Mouse (Mus musculus) CH12.LX (cell line): ENCODE data around the gene Mapkapk5. TPM values are rescaled to one million over a fixed set of nuclear protein-coding genes. Genes with fewer than 3 reads are reported as not detected.

Experiments used
- DNase-seq: peaks from one replicate; pipeline ENCODE4 v3.0.0-alpha.2; 2013; ENCODE audit errors: extremely low read depth
- H3K27ac ChIP-seq: 2 replicates; pipeline ENCODE4 v1.5.1; 2012; ENCODE audit warnings: low read depth, mild to moderate bottlenecking, control low read depth, moderate library complexity; ENCODE audit not compliant: insufficient read depth
- H3K27me3 ChIP-seq: replicated peaks from 2 replicates; pipeline ENCODE3; 2012; ENCODE audit warnings: inconsistent platforms
- H3K36me3 ChIP-seq, 2 experiments: replicated peaks in 1 of 2; 2 replicates each; pipeline versions ENCODE3 to v1.6.1; 2012; ENCODE audit warnings: inconsistent platforms in 1 of 2, low read length in 1 of 2, mild to moderate bottlenecking in 1 of 2, mixed read lengths in 1 of 2, moderate library complexity in 1 of 2; ENCODE audit not compliant: control insufficient read depth in 1 of 2, insufficient read depth in 1 of 2
- H3K4me1 ChIP-seq, 2 experiments: 2 replicates each; pipeline ENCODE4 v1.6.1; 2012; ENCODE audit warnings: inconsistent platforms in 1 of 2, moderate library complexity in 1 of 2; ENCODE audit not compliant: insufficient read depth in 2 of 2, control insufficient read depth in 1 of 2
- H3K4me2 ChIP-seq: 2 replicates; pipeline ENCODE4 v1.6.1; 2012; ENCODE audit warnings: low read depth, mild to moderate bottlenecking, control low read depth; ENCODE audit not compliant: poor library complexity, insufficient read depth, severe bottlenecking
- H3K4me3 ChIP-seq, 3 experiments: fragments of 150-350 bp in 1 of 3; sonication (generic) in 1 of 3; replicated peaks in 1 of 3; 2 replicates each; pipeline versions ENCODE3 to v1.5.1; 2011 to 2012; ENCODE audit warnings: low read depth in 2 of 3, low read length in 2 of 3, mild to moderate bottlenecking in 2 of 3, moderate library complexity in 2 of 3, control low read depth in 1 of 3, improper control_type of control experiment in 1 of 3, inconsistent platforms in 1 of 3, mixed read lengths in 1 of 3; ENCODE audit not compliant: poor library complexity in 1 of 3
- H3K79me2 ChIP-seq: replicated peaks from 2 replicates; pipeline ENCODE4 v1.6.1; 2012; ENCODE audit warnings: mild to moderate bottlenecking, moderate library complexity; ENCODE audit not compliant: control insufficient read depth, poor library complexity, insufficient read depth, severe bottlenecking; ENCODE audit errors: extremely low read depth
- H3K9ac ChIP-seq: 2 replicates; pipeline ENCODE4 v1.6.1; 2012; ENCODE audit warnings: low read depth, mild to moderate bottlenecking, control low read depth, moderate library complexity; ENCODE audit not compliant: insufficient read depth
- H3K9me3 ChIP-seq: replicated peaks from 2 replicates; pipeline ENCODE3; 2012; ENCODE audit warnings: low read length, inconsistent platforms, mixed read lengths
- CHD1 ChIP-seq: IDR thresholded peaks from 2 replicates; pipeline ENCODE4 v1.6.1; 2012; ENCODE audit warnings: low read depth, low read length, improper control_type of control experiment, inconsistent platforms
- CTCF ChIP-seq, 2 experiments: IDR thresholded peaks in 1 of 2; conservative IDR thresholded peaks in 1 of 2; 2 replicates each; pipeline ENCODE4 v1.5.1; 2011 to 2012; ENCODE audit warnings: low read depth in 2 of 2, low read length in 2 of 2, improper control_type of control experiment in 1 of 2, inconsistent platforms in 1 of 2, mild to moderate bottlenecking in 1 of 2, moderate library complexity in 1 of 2
- IRF4 ChIP-seq: IDR thresholded peaks from 2 replicates; pipeline ENCODE4 v1.6.1; 2014; ENCODE audit warnings: low read depth, mild to moderate bottlenecking, inconsistent platforms, low read length, improper control_type of control experiment
- MXI1 ChIP-seq: IDR thresholded peaks from 2 replicates; pipeline ENCODE4 v1.6.1; 2011; ENCODE audit warnings: mild to moderate bottlenecking, low read depth, low read length, improper control_type of control experiment
- RAD21 ChIP-seq: IDR thresholded peaks from 2 replicates; pipeline ENCODE4 v1.6.1; 2011; ENCODE audit warnings: low read depth, mild to moderate bottlenecking, low read length, improper control_type of control experiment, moderate library complexity
- RCOR1 ChIP-seq: conservative IDR thresholded peaks from 2 replicates; pipeline ENCODE4 v1.6.1; 2012; ENCODE audit warnings: low read depth, mild to moderate bottlenecking, inconsistent platforms, low read length, improper control_type of control experiment
- SMC3 ChIP-seq: IDR thresholded peaks from 2 replicates; pipeline ENCODE4 v1.6.1; 2011; ENCODE audit warnings: low read depth, low read length, improper control_type of control experiment
- TCF12 ChIP-seq: IDR thresholded peaks from 2 replicates; pipeline ENCODE4 v1.6.1; 2014; ENCODE audit warnings: low read depth, mild to moderate bottlenecking, inconsistent platforms, low read length, improper control_type of control experiment
- ZC3H11A ChIP-seq: IDR thresholded peaks from 2 replicates; pipeline ENCODE4 v1.6.1; 2012; ENCODE audit warnings: low read depth, mild to moderate bottlenecking, inconsistent platforms, low read length, improper control_type of control experiment
- dilution Hi-C: fragments of 300-500 bp; cut with MboI; formaldehyde crosslinking; loops from 2 replicates; pipeline ENCODE4 v1.14.3; 2020; ENCODE audit warnings: low sequenced_read_pairs; ENCODE audit not compliant: extremely low pct_unique_long_range_greater_than_20kb, extremely low pct_ligation_motif_present
- in situ Hi-C: fragments of 300-500 bp; cut with MboI; formaldehyde crosslinking; loops from 3 replicates; pipeline ENCODE4 v1.14.3; 2019; ENCODE audit warnings: low sequenced_read_pairs, low pct_ligation_motif_present, low pct_unique_long_range_greater_than_20kb, mixed read lengths
- polyA plus RNA-seq: library from polyadenylated mRNA; unstranded; fragments of >175 nt; gene quantifications from 2 replicates; pipeline ENCODE4 v1.2.1, GENCODE M21; 2012; ENCODE audit warnings: low read depth; ENCODE audit not compliant: insufficient read length
- total RNA-seq, 2 experiments: library from RNA; depleted of rRNA; stranded (reverse); fragments of 300-350 nt in 1 of 2; fragments of >200 nt in 1 of 2; gene quantifications; 2 replicates each; pipeline ENCODE4 v1.2.3; 2012 to 2014

Gene Mapkapk5
- total and polyA plus RNA-seq, 3 experiments = 48.3 to 84.8 (median 82.9) TPM

- Histone ChIP-seq H3K36me3 (no peaks in the 10 kb centered on the region), H3K27ac (no peak overlapping the region), H3K79me2 (no peaks in the 10 kb centered on the region), H3K4me2 (no peak overlapping the region), H3K27me3 (no peaks in the 10 kb centered on the region), H3K9ac (no peak overlapping the region), H3K4me3 (no peak overlapping the region), H3K9me3 (no peaks in the 10 kb centered on the region), H3K4me1 (no peaks in the 10 kb centered on the region)
- TF ChIP-seq TCF12 (no peak), MXI1 (no peak)
- DNase-seq = no peak
- in situ Hi-C loops (loop anchor here (5.0 kb wide), 1 partner anchor 34 kb away; no protein-coding TSS in a partner anchor), dilution Hi-C loops (no loop called here)
Measured at GRCm38 (mm10) chr5:121493305-121493704, 52.4 kb downstream of the Mapkapk5 start.

- Histone ChIP-seq H3K4me1 (no peaks in the 10 kb centered on the region), H3K79me2 (no peaks in the 10 kb centered on the region), H3K9ac (no peak overlapping the region), H3K36me3 (no peaks in the 10 kb centered on the region), H3K27ac (no peak overlapping the region), H3K4me3 (no peak overlapping the region), H3K4me2 (no peak overlapping the region)
- no peak for DNase-seq
- no peak for TF ChIP-seq RCOR1
- TF ChIP-seq, all 38 proteins: peak for 0
- Histone ChIP-seq H3K9me3 (no peaks in the 10 kb centered on the region), H3K27me3 (no peaks in the 10 kb centered on the region)
- dilution Hi-C loops = no loop called here
- in situ Hi-C loops = no loop called here
Measured at GRCm38 (mm10) chr5:121484801-121485200, 60.9 kb downstream of the Mapkapk5 start.

DNA sequence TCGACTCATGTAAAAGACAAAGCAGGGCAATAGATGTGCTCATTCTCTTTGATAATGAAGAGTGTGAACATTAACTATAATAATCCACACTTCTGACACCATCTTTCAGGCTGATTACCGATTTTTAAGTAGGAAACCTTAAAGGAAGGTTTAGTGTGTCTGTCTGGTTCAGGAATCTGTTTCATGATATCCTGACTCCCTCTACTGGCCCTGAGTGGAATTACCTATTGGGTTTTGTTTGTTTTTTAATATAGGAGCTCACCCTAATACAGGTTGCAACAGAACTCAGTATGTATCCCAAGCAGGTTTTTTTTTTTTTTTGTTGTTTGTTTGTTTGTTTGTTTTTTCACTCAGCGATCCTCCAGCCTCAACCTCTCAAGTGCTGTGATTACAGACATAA lies 68.0 kb downstream of the Mapkapk5 start:
- Histone ChIP-seq H3K4me1 (peaks cover 0 to 3% of the 10 kb centered on the region in 2 experiments; a peak in 1 of 4 replicates), H3K27me3 (no peaks in the 10 kb centered on the region), H3K4me2 (no peak overlapping the region), H3K27ac (no peak overlapping the region), H3K79me2 (no peaks in the 10 kb centered on the region), H3K9me3 (no peaks in the 10 kb centered on the region), H3K4me3 (no peak overlapping the region), H3K9ac (no peak overlapping the region), H3K36me3 (no peaks in the 10 kb centered on the region)
- in situ Hi-C loops = no loop called here
- dilution Hi-C loops = no loop called here
- peak; percentile 90 for TF ChIP-seq SMC3
- peak; percentile 98 for TF ChIP-seq RAD21
- no peak for TF ChIP-seq CHD1
- TF ChIP-seq ZC3H11A = peak; percentile 45; the same call in 1 of the 2 replicates
- TF ChIP-seq MXI1 = no peak
- TF ChIP-seq IRF4 = peak; percentile 42; the same call in 1 of the 2 replicates
- peak; percentile 61 to 96 for TF ChIP-seq CTCF (conservative IDR thresholded peaks at IDR 0.05 in 1 of 2, IDR thresholded peaks at IDR 0.05 in 1 of 2; ENCODE audit: low read depth in 2 of 2, low read length in 2 of 2)
- peak; percentile 72 for DNase-seq
